Comparison of ENCODE assay signal across 10 mouse cellular contexts in the genomic region with DNA sequence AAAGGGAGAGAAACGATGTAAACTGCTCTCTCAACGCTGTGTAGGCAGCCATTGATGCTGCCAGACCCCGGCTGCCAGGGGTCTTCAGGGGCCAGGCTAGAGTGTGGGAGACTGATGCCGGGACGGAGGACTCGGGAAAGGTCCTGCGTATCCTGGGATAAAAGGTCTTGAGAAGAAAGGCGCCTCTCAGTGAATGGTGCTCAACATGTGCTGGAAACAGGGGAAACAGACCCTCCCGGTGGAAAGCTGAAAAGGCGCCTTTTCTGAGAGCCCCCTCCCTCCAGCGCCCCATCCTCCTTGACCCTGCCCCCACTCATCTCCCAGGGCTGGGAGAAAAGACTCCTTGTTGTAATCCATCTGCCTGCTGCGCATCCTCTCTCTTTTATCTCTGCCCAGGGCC.
DNase-seq lines count a peak whose midpoint lies in the region; ATAC-seq lines count a peak whose summit lies in the region.
"Had no signal": no experiment of that assay in that cellular context is flagged by ENCODE, and none has a peak within 500 bp of the region (broad histone marks: within the 10 kb centered on the region; RNA-seq: fewer than 3 reads in every experiment).

No protein-coding gene starts in this region.

- H3K9ac ChIP-seq in heart, embryonic 12.5 days = no peak overlapping the region
- H3K9ac ChIP-seq in forebrain, embryonic 13.5 days = peak overlapping the region; percentile 55; the same call in 1 of the 2 replicates

- peak overlapping the region; percentile 53 for H3K4me2 ChIP-seq in heart, embryonic 12.5 days
- H3K4me2 ChIP-seq in forebrain, embryonic 13.5 days = peak overlapping the region; percentile 50

- WGBS in heart, embryonic 12.5 days = 38% methylated on average over 12 of the region's 12 CpGs
- WGBS in forebrain, embryonic 13.5 days = 3% methylated on average over 12 of the region's 12 CpGs
- WGBS in midbrain, embryonic 10.5 days = 10% methylated on average over 12 of the region's 12 CpGs

- no peak overlapping the region for H3K27ac ChIP-seq in heart, embryonic 12.5 days (ENCODE audit: poor library complexity, severe bottlenecking)
- peak overlapping the region; percentile 48 for H3K27ac ChIP-seq in forebrain, embryonic 13.5 days
- H3K27ac ChIP-seq in midbrain, embryonic 10.5 days (replicated peaks) = peak overlapping the region; percentile 85

- no peaks in the 10 kb centered on the region for H3K36me3 ChIP-seq in heart, embryonic 12.5 days
- H3K36me3 ChIP-seq in forebrain, embryonic 13.5 days (ENCODE audit: poor library complexity, severe bottlenecking) = no peaks in the 10 kb centered on the region
- no peaks in the 10 kb centered on the region for H3K36me3 ChIP-seq in midbrain, embryonic 10.5 days

- H3K27me3 ChIP-seq in heart, embryonic 12.5 days (replicated peaks) = no peaks in the 10 kb centered on the region
- H3K27me3 ChIP-seq in forebrain, embryonic 13.5 days = no peaks in the 10 kb centered on the region
- peaks cover 13% of the 10 kb centered on the region for H3K27me3 ChIP-seq in midbrain, embryonic 10.5 days (ENCODE audit: low read depth, poor library complexity, severe bottlenecking)

- 0 out of 2 replicates have a peak, but pooled peaks cover 2% of the 10 kb centered on the region for H3K9me3 ChIP-seq in heart, embryonic 12.5 days (replicated peaks)
- H3K9me3 ChIP-seq in forebrain, embryonic 13.5 days (replicated peaks) = peaks cover 4% of the 10 kb centered on the region; the same call in 1 of the 2 replicates
- peaks cover 9% of the 10 kb centered on the region; the same call in 1 of the 2 replicates for H3K9me3 ChIP-seq in midbrain, embryonic 10.5 days (replicated peaks)

- no peak for DNase-seq in heart, postnatal 14 days
- peak; percentile 8 for DNase-seq in brain, adult 2 months (ENCODE audit: low read depth, low spot score)
- DNase-seq in midbrain, embryonic 10.5 days (ENCODE audit: low spot score) = peak; percentile 61
- DNase-seq in adrenal gland, postnatal 25 days = no peak
- no peak for DNase-seq in MN1 (ENCODE audit: low spot score)
- DNase-seq in testis, postnatal 10 days (ENCODE audit: low spot score) = no peak
- DNase-seq: kidney, postnatal 4 days; lung, postnatal 4 days had no signal

- no peak for ATAC-seq in heart, embryonic 12.5 days (ENCODE audit: insufficient number of reproducible peaks, low FRiP score)
- no peak; the same call in 1 of the 2 replicates for ATAC-seq in forebrain, embryonic 13.5 days

- intact Hi-C loops in heart, postnatal 14 days (cut with DNase I) = no loop called here

- H3K4me3 ChIP-seq in heart, embryonic 12.5 days = no peak overlapping the region
- H3K4me3 ChIP-seq in forebrain, embryonic 13.5 days = peak overlapping the region; percentile 17; the same call in 1 of the 2 replicates
- H3K4me3 ChIP-seq in midbrain, embryonic 10.5 days = peak overlapping the region; percentile 36

- H3K4me1 ChIP-seq in heart, embryonic 12.5 days (replicated peaks) = peaks cover 22% of the 10 kb centered on the region
- peaks cover 7% of the 10 kb centered on the region for H3K4me1 ChIP-seq in forebrain, embryonic 13.5 days
- H3K4me1 ChIP-seq in midbrain, embryonic 10.5 days = peaks cover 33% of the 10 kb centered on the region

Comparison
In these comparisons a context has a peak if more than half of its experiments do, and no peak if none do; other contexts are left out.
1. DNase-seq: peak in brain, adult 2 months (single experiment) and midbrain, embryonic 10.5 days (single experiment); none in heart, postnatal 14 days (0 of 2), adrenal gland, postnatal 25 days (single experiment), MN1 (single experiment) and testis, postnatal 10 days (single experiment).